Mouse (Mus musculus): Measurements from ENCODE around the gene Ttc23. TPM values are rescaled to one million over a fixed set of nuclear protein-coding genes. Genes with fewer than 3 reads are reported as not detected.
A peak's percentile ranks its signal among the peaks of the same experiment; 100 is the strongest.

Gene Ttc23
- polyA plus RNA-seq, 2 experiments, result 3.0 to 3.7 TPM

GRCm38 (mm10) chr7:67710216-67710615 is 63.0 kb downstream of the Ttc23 start:
- Histone ChIP-seq H3K9me3 (ENCODE audit: control insufficient read depth, low read length) (no peaks in the 10 kb centered on the region), H3K4me3 (ENCODE audit: insufficient read depth in 1 of 2, low read depth in 2 of 2, low read length in 2 of 2) (no peak overlapping the region), H3K4me2 (ENCODE audit: low read depth) (peak overlapping the region; percentile 18; the same call in 1 of the 2 replicates), H3K27me3 (ENCODE audit: control insufficient read depth, insufficient read depth, low read length) (no peaks in the 10 kb centered on the region), H3K36me3 (replicated peaks; ENCODE audit: control insufficient read depth, insufficient read depth, low read depth) (no peaks in the 10 kb centered on the region), H3K27ac (no peak overlapping the region), H3K9ac (replicated peaks) (no peak overlapping the region), H3K4me1 (replicated peaks; ENCODE audit: control insufficient read depth in 2 of 2, insufficient read depth in 2 of 2, low read length in 1 of 2) (peaks cover 0 to 10% of the 10 kb centered on the region in 2 experiments; a peak in 2 of 4 replicates)
- WGBS (ENCODE audit: insufficient replicate concordance), result 17% methylated on average over 7 of the region's 7 CpGs
- no peak for TF ChIP-seq CTCF (IDR thresholded peaks at IDR 0.05; ENCODE audit: low read depth)
- TF ChIP-seq EP300 (IDR thresholded peaks at IDR 0.05; ENCODE audit: low read depth), result peak; percentile 49; the same call in 1 of the 2 replicates
- peak in 2 of 3 experiments; percentile 36 to 38 for DNase-seq (ENCODE audit: low read depth in 3 of 3, low spot score in 3 of 3)
- peak; percentile 88 for ATAC-seq (ENCODE audit: insufficient read depth)

GRCm38 (mm10) chr7:67713820-67714510 is 66.8 kb downstream of the Ttc23 start:
- H3K9me3 ChIP-seq (ENCODE audit: control insufficient read depth, low read length), result no peaks in the 10 kb centered on the region
- no peak overlapping the region for H3K4me2 ChIP-seq (ENCODE audit: low read depth)
- ATAC-seq (ENCODE audit: insufficient read depth), result no peak
- H3K27me3 ChIP-seq (ENCODE audit: control insufficient read depth, insufficient read depth, low read length), result no peaks in the 10 kb centered on the region
- no peak overlapping the region for H3K4me3 ChIP-seq (ENCODE audit: insufficient read depth in 1 of 2, low read depth in 2 of 2, low read length in 2 of 2)
- no peak overlapping the region for H3K27ac ChIP-seq
- H3K36me3 ChIP-seq (replicated peaks; ENCODE audit: control insufficient read depth, insufficient read depth, low read depth), result no peaks in the 10 kb centered on the region
- H3K9ac ChIP-seq (replicated peaks), result no peak overlapping the region
- TF ChIP-seq EP300 (IDR thresholded peaks at IDR 0.05; ENCODE audit: low read depth), result no peak
- no peak for TF ChIP-seq CTCF (IDR thresholded peaks at IDR 0.05; ENCODE audit: low read depth)
- no peak for DNase-seq (ENCODE audit: low read depth in 3 of 3, low spot score in 3 of 3)
- 77% methylated on average over 19 of the region's 19 CpGs for WGBS (ENCODE audit: insufficient replicate concordance)
- H3K4me1 ChIP-seq (replicated peaks; ENCODE audit: control insufficient read depth in 2 of 2, insufficient read depth in 2 of 2, low read length in 1 of 2), result peaks cover 0 to 10% of the 10 kb centered on the region in 2 experiments; a peak in 2 of 4 replicates

GRCm38 (mm10) chr7:67715176-67715575 is 68.0 kb downstream of the Ttc23 start:
- TF ChIP-seq EP300 (IDR thresholded peaks at IDR 0.05; ENCODE audit: low read depth) (no peak), CTCF (IDR thresholded peaks at IDR 0.05; ENCODE audit: low read depth) (no peak)
- Histone ChIP-seq H3K27ac (no peak overlapping the region), H3K27me3 (ENCODE audit: control insufficient read depth, insufficient read depth, low read length) (no peaks in the 10 kb centered on the region), H3K4me1 (replicated peaks; ENCODE audit: control insufficient read depth in 2 of 2, insufficient read depth in 2 of 2, low read length in 1 of 2) (peaks cover 0 to 6% of the 10 kb centered on the region in 2 experiments; a peak in 2 of 4 replicates), H3K4me3 (ENCODE audit: insufficient read depth in 1 of 2, low read depth in 2 of 2, low read length in 2 of 2) (no peak overlapping the region), H3K9me3 (ENCODE audit: control insufficient read depth, low read length) (no peaks in the 10 kb centered on the region), H3K36me3 (replicated peaks; ENCODE audit: control insufficient read depth, insufficient read depth, low read depth) (no peaks in the 10 kb centered on the region), H3K9ac (replicated peaks) (no peak overlapping the region), H3K4me2 (ENCODE audit: low read depth) (no peak overlapping the region)
- DNase-seq (ENCODE audit: low read depth in 3 of 3, low spot score in 3 of 3) (no peak), ATAC-seq (ENCODE audit: insufficient read depth) (no peak)
- 47% methylated on average over 7 of the region's 7 CpGs for WGBS (ENCODE audit: insufficient replicate concordance)

GRCm38 (mm10) chr7:67716213-67716878 is 69.1 kb downstream of the Ttc23 start:
- Histone ChIP-seq H3K36me3 (replicated peaks; ENCODE audit: control insufficient read depth, insufficient read depth, low read depth) (no peaks in the 10 kb centered on the region), H3K4me2 (ENCODE audit: low read depth) (no peak overlapping the region), H3K9me3 (ENCODE audit: control insufficient read depth, low read length) (no peaks in the 10 kb centered on the region), H3K9ac (replicated peaks) (no peak overlapping the region), H3K27ac (no peak overlapping the region), H3K27me3 (ENCODE audit: control insufficient read depth, insufficient read depth, low read length) (no peaks in the 10 kb centered on the region), H3K4me1 (replicated peaks; ENCODE audit: control insufficient read depth in 2 of 2, insufficient read depth in 2 of 2, low read length in 1 of 2) (no peaks in the 10 kb centered on the region), H3K4me3 (ENCODE audit: insufficient read depth in 1 of 2, low read depth in 2 of 2, low read length in 2 of 2) (no peak overlapping the region)
- DNase-seq (ENCODE audit: low read depth in 3 of 3, low spot score in 3 of 3), result no peak
- 52% methylated on average over 11 of the region's 11 CpGs for WGBS (ENCODE audit: insufficient replicate concordance)
- ATAC-seq (ENCODE audit: insufficient read depth), result no peak
- TF ChIP-seq CTCF (IDR thresholded peaks at IDR 0.05; ENCODE audit: low read depth), result no peak
- TF ChIP-seq EP300 (IDR thresholded peaks at IDR 0.05; ENCODE audit: low read depth), result no peak

GRCm38 (mm10) chr7:67716925-67717324 is 69.7 kb downstream of the Ttc23 start:
- H3K36me3 ChIP-seq (replicated peaks; ENCODE audit: control insufficient read depth, insufficient read depth, low read depth), result no peaks in the 10 kb centered on the region
- 46% methylated on average over 9 of the region's 10 CpGs for WGBS (ENCODE audit: insufficient replicate concordance)
- DNase-seq (ENCODE audit: low read depth in 3 of 3, low spot score in 3 of 3), result no peak

More at GRCm38 (mm10) chr7:67716925-67717324, 69.7 kb downstream of the Ttc23 start:
- no peak for TF ChIP-seq CTCF (IDR thresholded peaks at IDR 0.05; ENCODE audit: low read depth)
- no peak for TF ChIP-seq EP300 (IDR thresholded peaks at IDR 0.05; ENCODE audit: low read depth)
- no peak for ATAC-seq (ENCODE audit: insufficient read depth)
- H3K27me3 ChIP-seq (ENCODE audit: control insufficient read depth, insufficient read depth, low read length), result no peaks in the 10 kb centered on the region
- H3K9ac ChIP-seq (replicated peaks), result no peak overlapping the region
- no peaks in the 10 kb centered on the region for H3K4me1 ChIP-seq (replicated peaks; ENCODE audit: control insufficient read depth in 2 of 2, insufficient read depth in 2 of 2, low read length in 1 of 2)
- H3K27ac ChIP-seq, result no peak overlapping the region
- H3K4me3 ChIP-seq (ENCODE audit: insufficient read depth in 1 of 2, low read depth in 2 of 2, low read length in 2 of 2), result no peak overlapping the region
- no peaks in the 10 kb centered on the region for H3K9me3 ChIP-seq (ENCODE audit: control insufficient read depth, low read length)
- no peak overlapping the region for H3K4me2 ChIP-seq (ENCODE audit: low read depth)

Measured in liver, embryonic 14.5 days (tissue).